Mouse (Mus musculus): ENCODE data around the gene Gm20503. TPM values are rescaled to one million over a fixed set of nuclear protein-coding genes. Genes with fewer than 3 reads are reported as not detected.

Gm20503 gene
- polyA plus RNA-seq, 1 experiment from 2014 or later = 10.8 TPM

DNA sequence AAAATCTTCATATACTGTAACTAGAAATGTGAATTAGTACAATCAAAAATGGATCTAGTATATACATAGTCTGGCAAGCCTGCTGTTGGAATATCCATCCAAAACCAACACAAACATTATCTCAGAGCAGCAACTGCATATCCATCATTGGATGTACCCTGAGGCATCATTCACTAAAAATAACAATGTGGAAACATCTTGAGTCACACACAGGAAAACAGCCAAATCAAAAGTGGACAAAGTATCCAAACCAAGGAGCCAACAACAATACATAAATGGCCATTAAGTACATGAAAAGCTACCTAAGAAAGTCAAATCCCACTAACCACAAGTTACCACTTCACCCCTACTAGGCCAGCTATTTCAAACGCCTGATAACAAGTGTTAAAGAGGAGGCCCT lies 86.4 kb downstream of the Gm20503 start:
- WGBS = 42% methylated on average over 1 of the region's 1 CpGs
- no peak for ATAC-seq (replicated peaks; ENCODE audit: low FRiP score, low TSS enrichment, low read depth)
- no peaks in the 10 kb centered on the region for H3K4me1 ChIP-seq (replicated peaks; ENCODE audit: control insufficient read depth, insufficient read depth, low read length)
- no peaks in the 10 kb centered on the region for H3K9me3 ChIP-seq (ENCODE audit: control insufficient read depth, low read length)
- DNase-seq (ENCODE audit: low spot score) = no peak
- H3K4me3 ChIP-seq (ENCODE audit: low read depth, low read length) = no peak overlapping the region
- H3K36me3 ChIP-seq (ENCODE audit: control insufficient read depth, insufficient read depth, low read length) = no peaks in the 10 kb centered on the region
- no peak overlapping the region for H3K9ac ChIP-seq (ENCODE audit: low read length)
- H3K27ac ChIP-seq (ENCODE audit: low read depth) = no peak overlapping the region
- H3K27me3 ChIP-seq (replicated peaks; ENCODE audit: control insufficient read depth, insufficient read depth, low read length) = no peaks in the 10 kb centered on the region
- H3K4me2 ChIP-seq (ENCODE audit: low read length) = no peak overlapping the region

Other genes with a start within 250 kb of the Gm20503 start
- 0.04 TPM in 1 of 2 replicates, not detected in the other for gene Olfr267, start 215.5 kb upstream of the Gm20503 start, polyA plus RNA-seq (2014; fragmentation: Nextera tagmentation; extraction: Ambion mirVana)
- 44.2 and 44.5 TPM in 2 replicates for gene Ecpas, start 90.5 kb upstream of the Gm20503 start, polyA plus RNA-seq (2014; fragmentation: Nextera tagmentation; extraction: Ambion mirVana)
- 0.73 and 1.2 TPM in 2 replicates for gene Zkscan16, start 59.6 kb upstream of the Gm20503 start, polyA plus RNA-seq (2014; fragmentation: Nextera tagmentation; extraction: Ambion mirVana)
- gene Ptgr1, start 16.1 kb upstream of the Gm20503 start, polyA plus RNA-seq (2014; fragmentation: Nextera tagmentation; extraction: Ambion mirVana) = 29.3 and 33.9 TPM in 2 replicates
- gene Dnajc25, start 8.1 kb upstream of the Gm20503 start, polyA plus RNA-seq (2014; fragmentation: Nextera tagmentation; extraction: Ambion mirVana) = 8.7 and 11.6 TPM in 2 replicates
- 103 and 130 TPM in 2 replicates for gene Gng10, start 31.9 kb downstream of the Gm20503 start, polyA plus RNA-seq (2014; fragmentation: Nextera tagmentation; extraction: Ambion mirVana)
- gene AI481877, start 135.8 kb downstream of the Gm20503 start, polyA plus RNA-seq (2014; fragmentation: Nextera tagmentation; extraction: Ambion mirVana) = not detected in 2 replicates
- gene Ugcg, start 186.0 kb downstream of the Gm20503 start, polyA plus RNA-seq (2014; fragmentation: Nextera tagmentation; extraction: Ambion mirVana) = 14.1 TPM in 2 replicates